ENCODE assay signal across 17 mouse cellular contexts in the genomic region with DNA sequence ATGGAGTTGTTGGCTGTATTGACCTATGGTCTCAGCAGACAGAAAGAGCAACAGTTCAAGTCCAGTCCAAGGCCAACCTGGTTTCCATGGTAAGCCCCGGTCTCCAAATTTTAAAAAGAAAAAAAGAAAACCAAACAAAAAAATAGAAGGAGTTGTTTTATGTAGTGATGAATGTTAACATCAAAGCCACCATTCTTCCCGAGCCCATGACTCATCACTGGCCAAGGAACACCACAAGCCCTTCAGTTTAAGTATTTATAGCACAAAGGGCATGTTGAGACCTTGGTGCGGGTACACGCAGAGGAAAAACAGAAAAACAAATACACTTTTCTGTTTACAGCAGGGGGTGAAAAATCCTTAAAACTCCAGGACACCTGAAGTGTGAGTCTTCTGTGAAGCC. TPM values are rescaled to one million over a fixed set of nuclear protein-coding genes. Genes with fewer than 3 reads are reported as not detected.
DNase-seq lines count a peak whose midpoint lies in the region; ATAC-seq and TF ChIP-seq lines count a peak whose summit lies in the region.
"Had no signal": no experiment of that assay in that cellular context is flagged by ENCODE, and none has a peak within 500 bp of the region (broad histone marks: within the 10 kb centered on the region; RNA-seq: fewer than 3 reads in every experiment).

No protein-coding gene starts in this region.

- no peaks in the 10 kb centered on the region for H3K4me1 ChIP-seq in heart, adult 2 months (ENCODE audit: control insufficient read depth, insufficient read depth, low read length)
- H3K4me1 ChIP-seq in kidney, embryonic 16.5 days (ENCODE audit: insufficient read depth, low read length) = no peaks in the 10 kb centered on the region
- H3K4me1 ChIP-seq: kidney, embryonic 15.5 days had no signal

- H3K36me3 ChIP-seq in heart, adult 2 months (ENCODE audit: control insufficient read depth, insufficient read depth, low read length) = peaks cover 12% of the 10 kb centered on the region
- no peaks in the 10 kb centered on the region for H3K36me3 ChIP-seq in kidney, embryonic 16.5 days (ENCODE audit: insufficient read depth, low read length)
- H3K36me3 ChIP-seq: kidney, embryonic 15.5 days; midbrain, embryonic 12.5 days had no signal

- no peak for DNase-seq in heart, adult 2 months
- no peak for DNase-seq in heart, postnatal 25 days (ENCODE audit: low spot score)
- DNase-seq in ovary, adult 18-20 months (ENCODE audit: low spot score) = peak; percentile 33
- DNase-seq in ovary, postnatal 10 days (ENCODE audit: low spot score) = no peak
- peak; percentile 62 to 65 for DNase-seq in adrenal gland, postnatal 36 days
- DNase-seq in layer of hippocampus, postnatal 36 days = no peak
- DNase-seq: gastrocnemius, postnatal 36 days; heart, postnatal 14 days; liver; lung, adult 18-20 months; lung, postnatal 4 days; right cerebral cortex, postnatal 14 days; thymus, postnatal 4 days had no signal

- no peaks in the 10 kb centered on the region for H3K27me3 ChIP-seq in heart, adult 2 months (ENCODE audit: control insufficient read depth, insufficient read depth, low read length)
- no peaks in the 10 kb centered on the region for H3K27me3 ChIP-seq in kidney, embryonic 16.5 days (ENCODE audit: insufficient read depth, low read length)
- H3K27me3 ChIP-seq: CH12.LX; kidney, embryonic 15.5 days; midbrain, embryonic 12.5 days had no signal

- intact Hi-C loops in heart, adult 2 months (cut with DNase I) = no loop called here
- intact Hi-C loops in heart, postnatal 25 days (cut with DNase I) = no loop called here

- H3K27ac ChIP-seq in heart, adult 2 months = peak overlapping the region; percentile 79
- H3K27ac ChIP-seq in kidney, embryonic 16.5 days (ENCODE audit: low read length) = no peak overlapping the region
- H3K27ac ChIP-seq: kidney, embryonic 15.5 days; midbrain, embryonic 12.5 days had no signal

- no peak overlapping the region for H3K4me3 ChIP-seq in heart, adult 2 months
- H3K4me3 ChIP-seq in kidney, embryonic 16.5 days (ENCODE audit: low read length) = no peak overlapping the region
- H3K4me3 ChIP-seq: kidney, embryonic 15.5 days; midbrain, embryonic 12.5 days had no signal

- H3K9ac ChIP-seq in heart, adult 2 months (ENCODE audit: low read depth, low read length) = no peak overlapping the region
- no peak overlapping the region for H3K9ac ChIP-seq in kidney, embryonic 16.5 days (replicated peaks; ENCODE audit: low read length)
- H3K9ac ChIP-seq: kidney, embryonic 15.5 days; midbrain, embryonic 12.5 days had no signal

- TF ChIP-seq EP300 in heart, adult 2 months (IDR thresholded peaks at IDR 0.05; ENCODE audit: insufficient read depth, low read depth, low read length) = no peak

- ATAC-seq in kidney, embryonic 16.5 days (ENCODE audit: low FRiP score, low TSS enrichment) = no peak

- no peaks in the 10 kb centered on the region for H3K9me3 ChIP-seq in kidney, embryonic 16.5 days (ENCODE audit: low read length)
- H3K9me3 ChIP-seq: kidney, embryonic 15.5 days; midbrain, embryonic 12.5 days had no signal

- TF ChIP-seq CTCF in heart, adult 2 months (IDR thresholded peaks at IDR 0.05) = no peak

- H3K79me2 ChIP-seq in heart, adult 2 months (replicated peaks; ENCODE audit: control insufficient read depth, insufficient read depth, low read length) = no peaks in the 10 kb centered on the region; the same call in 1 of the 2 replicates

- WGBS in heart, adult 2 months = 50% methylated on average over 4 of the region's 4 CpGs
- WGBS in kidney, embryonic 16.5 days = 61% methylated on average over 4 of the region's 4 CpGs

- no peak overlapping the region for H3K4me2 ChIP-seq in kidney, embryonic 16.5 days (replicated peaks; ENCODE audit: low read depth, low read length)
- H3K4me2 ChIP-seq: kidney, embryonic 15.5 days; midbrain, embryonic 12.5 days had no signal

- TF ChIP-seq POLR2A in heart, adult 2 months (IDR thresholded peaks at IDR 0.05; ENCODE audit: insufficient read depth, low read depth, low read length) = no peak

RNA-seq across cellular contexts. Expression of a gene that starts 49.5 kb away (rescaled TPM):
- total RNA-seq in heart, adult 2 months (2021) = 100 to 1,000 TPM; 241 to 256 TPM
- 112 and 149 TPM in 2 replicates for polyA plus RNA-seq in heart, adult 2 months (2012; rRNA removed)
- 100 to 1,000 TPM; 261 to 293 TPM for total RNA-seq in heart, postnatal 25 days (2021)
- 100 to 1,000 TPM; 731 to 943 TPM for total RNA-seq in adrenal gland, postnatal 36 days (2021)
- 66.8 and 67.6 TPM in 2 replicates for polyA plus RNA-seq in kidney, embryonic 16.5 days (2015; fragmentation: Nextera tagmentation; extraction: Ambion mirVana)
- 1,000 to 10,000 TPM; 2,857 to 3,040 TPM for total RNA-seq in layer of hippocampus, postnatal 36 days (2021)

Comparison
In these comparisons a context has a peak if more than half of its experiments do, and no peak if none do; other contexts are left out.
1. DNase-seq: peak in ovary, adult 18-20 months (single experiment) and adrenal gland, postnatal 36 days (2 of 2); none in heart, adult 2 months (0 of 2), heart, postnatal 25 days (single experiment), ovary, postnatal 10 days (single experiment) and layer of hippocampus, postnatal 36 days (0 of 2).